Mouse (Mus musculus): ENCODE measurements around the gene 4933427D14Rik. TPM values are rescaled to one million over a fixed set of nuclear protein-coding genes. Genes with fewer than 3 reads are reported as not detected.

The 4933427D14Rik gene
- polyA plus RNA-seq, 1 experiment from 2014 or later, result 14.5 TPM

DNA sequence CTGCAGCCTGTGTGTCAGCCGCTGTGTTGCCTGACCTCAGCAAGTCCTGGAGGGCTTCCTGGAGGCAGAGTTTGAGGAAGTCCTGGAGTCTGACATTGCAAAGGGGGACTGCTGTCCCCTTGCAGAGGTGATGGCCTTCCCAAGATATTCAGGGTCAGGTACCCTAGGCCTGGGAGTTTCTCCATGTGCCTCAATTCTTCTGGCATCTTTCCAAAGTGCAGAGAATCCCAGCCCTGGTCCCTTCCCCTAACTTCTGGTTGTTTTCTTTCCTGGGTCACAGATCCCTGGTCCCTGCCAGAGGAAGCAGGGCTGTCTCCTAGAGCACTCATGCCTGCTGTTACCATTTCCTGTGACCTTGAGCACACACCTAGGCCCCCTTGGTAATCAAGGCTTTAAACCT, 75.6 kb downstream of the 4933427D14Rik start:
- no peak overlapping the region for H3K9ac ChIP-seq (ENCODE audit: low read length)
- no peak overlapping the region for H3K27ac ChIP-seq (ENCODE audit: low read depth, low read length)
- H3K4me3 ChIP-seq (ENCODE audit: low read depth, low read length), result no peak overlapping the region
- WGBS, result 88% methylated on average over 1 of the region's 1 CpGs
- H3K4me2 ChIP-seq (ENCODE audit: low read depth), result no peak overlapping the region
- peaks cover 6% of the 10 kb centered on the region; the same call in 1 of the 2 replicates for H3K4me1 ChIP-seq (ENCODE audit: control insufficient read depth, insufficient read depth, low read length)
- ATAC-seq (ENCODE audit: insufficient read depth, low FRiP score, low TSS enrichment) (no peak), DNase-seq (ENCODE audit: low spot score) (no peak)
- peaks cover 33% of the 10 kb centered on the region for H3K27me3 ChIP-seq (ENCODE audit: control insufficient read depth, insufficient read depth, low read length)
- H3K36me3 ChIP-seq (ENCODE audit: control insufficient read depth, insufficient read depth, low read length), result no peaks in the 10 kb centered on the region
- H3K9me3 ChIP-seq (ENCODE audit: control insufficient read depth, low read length), result no peaks in the 10 kb centered on the region

DNA sequence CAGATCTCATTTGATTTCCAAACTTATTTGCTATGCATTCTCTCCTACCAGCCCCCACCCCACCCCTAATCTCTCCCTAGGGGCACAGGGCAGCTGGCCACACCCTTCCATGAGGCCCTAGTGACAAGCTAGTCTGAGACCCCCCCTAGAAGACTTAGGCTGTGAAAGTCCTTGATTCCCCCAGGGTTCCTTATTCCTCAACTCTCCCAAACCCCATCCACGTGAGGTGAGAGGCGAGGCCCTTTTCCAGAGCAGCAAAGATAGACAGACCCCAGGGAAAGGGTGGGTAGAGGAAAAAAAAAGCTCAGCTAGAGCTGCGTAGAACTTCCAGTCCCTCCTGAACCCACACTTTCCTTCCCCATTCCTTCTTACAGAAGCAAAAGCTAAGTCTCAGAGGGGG, 76.4 kb downstream of the 4933427D14Rik start:
- H3K9me3 ChIP-seq (ENCODE audit: control insufficient read depth, low read length), result no peaks in the 10 kb centered on the region
- WGBS, result 82% methylated on average over 3 of the region's 3 CpGs
- no peak overlapping the region for H3K9ac ChIP-seq (ENCODE audit: low read length)
- peaks cover 25% of the 10 kb centered on the region for H3K27me3 ChIP-seq (ENCODE audit: control insufficient read depth, insufficient read depth, low read length)
- H3K4me1 ChIP-seq (ENCODE audit: control insufficient read depth, insufficient read depth, low read length), result peaks cover 6% of the 10 kb centered on the region; the same call in 1 of the 2 replicates
- H3K27ac ChIP-seq (ENCODE audit: low read depth, low read length), result no peak overlapping the region
- H3K36me3 ChIP-seq (ENCODE audit: control insufficient read depth, insufficient read depth, low read length), result no peaks in the 10 kb centered on the region
- no peak overlapping the region for H3K4me2 ChIP-seq (ENCODE audit: low read depth)
- DNase-seq (ENCODE audit: low spot score), result no peak
- no peak for ATAC-seq (ENCODE audit: insufficient read depth, low FRiP score, low TSS enrichment)
- no peak overlapping the region for H3K4me3 ChIP-seq (ENCODE audit: low read depth, low read length)

DNA sequence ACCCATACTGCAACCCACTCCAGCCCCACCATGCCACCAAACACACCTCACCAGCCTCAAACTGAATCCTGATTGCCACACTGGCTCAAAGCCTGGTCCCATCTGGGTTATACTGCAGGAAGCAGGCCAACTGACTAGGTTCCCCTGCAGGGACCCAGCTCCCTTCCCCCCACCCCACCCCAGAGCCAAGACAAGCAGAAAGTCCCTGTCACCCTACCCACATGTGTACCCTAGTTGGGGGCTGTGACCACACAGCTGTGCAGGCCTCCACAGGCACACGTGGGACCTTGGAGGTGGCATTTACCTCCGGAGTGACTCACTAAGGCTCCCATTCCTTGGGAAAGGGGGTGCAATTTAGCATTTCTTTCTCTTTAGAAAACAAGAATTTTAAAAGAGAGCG, 76.8 kb downstream of the 4933427D14Rik start:
- Histone ChIP-seq H3K27ac (ENCODE audit: low read depth, low read length) (no peak overlapping the region), H3K9me3 (ENCODE audit: control insufficient read depth, low read length) (no peaks in the 10 kb centered on the region), H3K4me1 (ENCODE audit: control insufficient read depth, insufficient read depth, low read length) (peaks cover 6% of the 10 kb centered on the region; the same call in 1 of the 2 replicates), H3K4me2 (ENCODE audit: low read depth) (no peak overlapping the region), H3K27me3 (ENCODE audit: control insufficient read depth, insufficient read depth, low read length) (peaks cover 21% of the 10 kb centered on the region), H3K4me3 (ENCODE audit: low read depth, low read length) (no peak overlapping the region), H3K36me3 (ENCODE audit: control insufficient read depth, insufficient read depth, low read length) (no peaks in the 10 kb centered on the region), H3K9ac (ENCODE audit: low read length) (no peak overlapping the region)
- DNase-seq (ENCODE audit: low spot score) (no peak), ATAC-seq (ENCODE audit: insufficient read depth, low FRiP score, low TSS enrichment) (no peak)
- WGBS, result 69% methylated on average over 3 of the region's 3 CpGs

DNA sequence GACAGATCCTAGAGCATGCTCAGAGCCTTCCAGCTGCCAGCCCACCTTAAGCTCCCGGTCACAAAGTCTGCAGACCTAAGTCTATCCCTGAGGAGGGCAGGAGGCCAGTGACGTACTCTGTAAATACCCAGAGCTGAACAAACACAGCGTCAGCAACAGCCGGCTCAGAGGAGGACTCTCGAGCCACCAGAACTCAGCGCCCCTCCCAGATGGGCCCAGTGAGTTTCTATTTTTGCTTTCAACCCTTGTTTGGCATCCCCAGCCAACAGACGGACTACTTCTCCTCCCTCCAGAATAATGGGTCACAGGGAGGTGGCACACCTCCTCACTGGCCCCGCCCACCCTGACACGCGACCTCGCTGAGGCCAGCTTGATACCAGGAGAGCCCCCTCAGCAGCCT, 77.2 kb downstream of the 4933427D14Rik start:
- no peak overlapping the region for H3K4me3 ChIP-seq (ENCODE audit: low read depth, low read length)
- H3K9me3 ChIP-seq (ENCODE audit: control insufficient read depth, low read length), result no peaks in the 10 kb centered on the region
- no peak for ATAC-seq (ENCODE audit: insufficient read depth, low FRiP score, low TSS enrichment)
- no peak overlapping the region for H3K27ac ChIP-seq (ENCODE audit: low read depth, low read length)
- no peaks in the 10 kb centered on the region for H3K36me3 ChIP-seq (ENCODE audit: control insufficient read depth, insufficient read depth, low read length)
- peaks cover 17% of the 10 kb centered on the region for H3K27me3 ChIP-seq (ENCODE audit: control insufficient read depth, insufficient read depth, low read length)
- WGBS, result 17% methylated on average over 11 of the region's 11 CpGs
- no peak for DNase-seq (ENCODE audit: low spot score)
- no peak overlapping the region for H3K4me2 ChIP-seq (ENCODE audit: low read depth)
- H3K9ac ChIP-seq (ENCODE audit: low read length), result no peak overlapping the region
- peaks cover 1% of the 10 kb centered on the region; the same call in 1 of the 2 replicates for H3K4me1 ChIP-seq (ENCODE audit: control insufficient read depth, insufficient read depth, low read length)

DNA sequence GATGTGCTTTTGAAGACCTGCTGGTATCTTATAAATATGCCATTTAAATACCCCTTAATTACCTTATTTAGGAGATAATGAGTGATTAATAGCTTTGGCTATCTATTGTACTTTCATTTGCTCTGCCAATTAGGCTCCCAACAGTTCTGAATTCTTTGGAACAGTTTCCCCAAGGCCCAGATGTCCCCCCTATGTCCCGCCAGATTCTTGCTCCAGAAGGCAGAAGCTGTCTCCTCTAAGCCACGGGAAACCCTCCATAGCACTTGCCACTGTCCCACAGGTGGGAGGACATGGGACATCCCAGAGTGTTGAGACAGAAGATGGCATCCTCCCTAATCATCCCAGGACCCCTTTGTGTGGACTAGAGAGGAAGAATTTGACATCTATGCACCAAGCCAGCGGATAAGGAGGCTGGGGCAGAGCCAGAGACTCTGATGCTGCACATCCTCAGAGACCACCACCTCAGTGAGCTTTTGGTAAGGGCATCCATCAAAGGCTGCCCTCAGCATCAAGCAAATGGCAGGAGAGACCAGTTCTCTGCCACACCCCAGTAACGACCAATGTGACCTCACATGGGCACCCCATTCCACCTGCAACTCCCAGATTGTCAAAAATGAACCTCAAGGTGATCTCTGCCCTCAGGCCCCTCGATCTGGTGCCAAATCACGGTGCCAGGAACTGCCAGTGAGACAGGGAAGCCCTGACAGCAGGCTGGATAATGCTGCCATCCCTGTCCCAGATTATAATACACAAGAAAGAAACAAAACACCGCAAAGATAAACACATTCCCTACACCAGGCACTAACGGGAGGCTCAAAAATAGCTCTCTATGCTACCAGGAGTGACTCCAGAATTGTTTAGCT, 78.0 kb downstream of the 4933427D14Rik start:
- no peak for ATAC-seq (ENCODE audit: insufficient read depth, low FRiP score, low TSS enrichment)
- Histone ChIP-seq H3K9ac (ENCODE audit: low read length) (no peak overlapping the region), H3K4me3 (ENCODE audit: low read depth, low read length) (no peak overlapping the region), H3K4me1 (ENCODE audit: control insufficient read depth, insufficient read depth, low read length) (no peaks in the 10 kb centered on the region), H3K27me3 (ENCODE audit: control insufficient read depth, insufficient read depth, low read length) (peaks cover 9% of the 10 kb centered on the region), H3K4me2 (ENCODE audit: low read depth) (no peak overlapping the region), H3K36me3 (ENCODE audit: control insufficient read depth, insufficient read depth, low read length) (no peaks in the 10 kb centered on the region), H3K9me3 (ENCODE audit: control insufficient read depth, low read length) (no peaks in the 10 kb centered on the region), H3K27ac (ENCODE audit: low read depth, low read length) (no peak overlapping the region)
- 80% methylated on average over 8 of the region's 8 CpGs for WGBS
- no peak for DNase-seq (ENCODE audit: low spot score)

DNA sequence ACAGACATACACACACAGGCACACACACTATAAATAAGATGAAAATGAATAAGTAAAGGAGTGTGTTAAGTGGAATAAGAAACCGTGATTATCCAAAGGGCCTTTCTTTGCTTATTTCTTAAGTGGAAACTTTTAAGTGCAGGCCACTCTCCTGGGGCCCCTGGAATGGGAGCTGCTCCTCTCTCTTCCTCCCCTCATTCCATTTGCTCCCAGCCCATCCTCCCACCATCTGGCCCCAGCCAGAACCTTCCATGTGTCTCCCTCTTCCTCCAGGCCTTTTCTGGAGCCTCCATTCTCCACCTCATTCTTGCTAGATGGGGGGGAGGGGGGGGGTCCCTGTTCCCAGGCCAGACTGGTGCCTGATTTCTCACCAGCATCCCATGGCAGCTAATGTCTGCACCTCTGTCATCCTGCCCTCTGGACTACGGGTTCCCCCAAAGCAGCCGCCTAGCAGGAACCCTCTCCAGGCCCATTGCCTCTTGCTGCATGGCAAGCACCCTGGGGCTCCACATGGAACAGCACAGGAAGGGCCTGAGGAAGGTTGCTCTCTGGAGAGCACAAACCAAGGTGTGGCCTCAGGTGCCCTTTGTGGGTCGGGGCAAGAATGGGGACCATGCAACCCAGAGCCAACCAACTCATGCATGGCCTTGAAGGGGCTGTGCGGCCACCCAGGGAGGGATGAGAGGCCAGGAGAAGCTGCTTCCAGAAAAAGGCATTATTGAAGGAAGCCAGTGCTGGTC, 79.6 kb downstream of the 4933427D14Rik start:
- H3K9ac ChIP-seq (ENCODE audit: low read length), result no peak overlapping the region
- 83% methylated on average over 5 of the region's 5 CpGs for WGBS
- H3K4me2 ChIP-seq (ENCODE audit: low read depth), result no peak overlapping the region
- H3K4me3 ChIP-seq (ENCODE audit: low read depth, low read length), result no peak overlapping the region
- no peaks in the 10 kb centered on the region for H3K4me1 ChIP-seq (ENCODE audit: control insufficient read depth, insufficient read depth, low read length)
- no peak for DNase-seq (ENCODE audit: low spot score)
- no peak for ATAC-seq (ENCODE audit: insufficient read depth, low FRiP score, low TSS enrichment)
- no peak overlapping the region for H3K27ac ChIP-seq (ENCODE audit: low read depth, low read length)
- H3K36me3 ChIP-seq (ENCODE audit: control insufficient read depth, insufficient read depth, low read length), result no peaks in the 10 kb centered on the region
- no peaks in the 10 kb centered on the region for H3K9me3 ChIP-seq (ENCODE audit: control insufficient read depth, low read length)
- H3K27me3 ChIP-seq (ENCODE audit: control insufficient read depth, insufficient read depth, low read length), result 0 out of 2 replicates have a peak, but pooled peaks cover 2% of the 10 kb centered on the region

DNA sequence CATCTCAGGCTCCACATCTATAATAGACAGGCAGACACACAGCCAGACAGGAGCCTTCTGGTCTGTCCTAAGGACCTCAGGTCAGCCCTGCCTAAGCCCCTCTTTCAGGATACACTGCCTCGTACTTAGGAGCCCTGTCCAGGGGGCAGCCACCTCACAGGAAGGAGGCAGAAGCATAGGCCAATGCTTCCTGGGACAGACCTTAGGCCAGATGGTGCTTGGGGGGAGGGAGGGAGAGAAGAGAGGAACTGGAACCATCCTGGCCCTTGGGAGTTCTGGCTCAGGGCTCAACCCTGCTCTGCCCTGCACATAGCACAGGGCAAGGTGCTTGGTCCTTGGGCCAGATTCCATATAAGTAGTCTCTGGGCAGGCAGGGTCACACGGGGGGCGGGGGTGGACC, 81.5 kb downstream of the 4933427D14Rik start:
- DNase-seq (ENCODE audit: low spot score) (no peak), ATAC-seq (ENCODE audit: insufficient read depth, low FRiP score, low TSS enrichment) (no peak)
- no peaks in the 10 kb centered on the region for H3K27me3 ChIP-seq (ENCODE audit: control insufficient read depth, insufficient read depth, low read length)
- no peaks in the 10 kb centered on the region for H3K4me1 ChIP-seq (ENCODE audit: control insufficient read depth, insufficient read depth, low read length)
- no peaks in the 10 kb centered on the region for H3K36me3 ChIP-seq (ENCODE audit: control insufficient read depth, insufficient read depth, low read length)
- WGBS, result 71% methylated on average over 3 of the region's 3 CpGs
- H3K4me2 ChIP-seq (ENCODE audit: low read depth), result no peak overlapping the region
- H3K9ac ChIP-seq (ENCODE audit: low read length), result no peak overlapping the region
- H3K27ac ChIP-seq (ENCODE audit: low read depth, low read length), result no peak overlapping the region
- H3K4me3 ChIP-seq (ENCODE audit: low read depth, low read length), result no peak overlapping the region
- no peaks in the 10 kb centered on the region for H3K9me3 ChIP-seq (ENCODE audit: control insufficient read depth, low read length)

DNA sequence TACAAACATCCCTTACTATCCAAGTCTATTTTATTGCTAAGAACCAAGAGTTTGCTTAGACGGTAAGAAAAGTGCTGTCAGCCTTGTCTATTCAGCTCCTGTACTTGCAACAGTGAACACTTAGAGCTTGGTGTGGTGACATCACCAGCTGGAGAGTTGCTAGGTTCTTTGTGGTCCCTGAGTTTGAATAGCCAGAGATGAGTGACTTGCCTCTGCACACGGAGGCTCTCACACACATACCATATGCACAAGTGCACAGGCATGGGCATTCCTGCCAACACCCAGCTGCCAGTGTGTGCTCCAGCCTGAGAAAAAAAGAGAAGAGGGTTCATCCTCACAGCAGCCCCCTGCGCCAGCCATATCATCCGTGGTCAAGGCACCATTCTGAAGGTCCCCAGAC, 83.7 kb downstream of the 4933427D14Rik start:
- Histone ChIP-seq H3K4me2 (ENCODE audit: low read depth) (no peak overlapping the region), H3K9ac (ENCODE audit: low read length) (no peak overlapping the region), H3K27me3 (ENCODE audit: control insufficient read depth, insufficient read depth, low read length) (no peaks in the 10 kb centered on the region), H3K27ac (ENCODE audit: low read depth, low read length) (no peak overlapping the region), H3K4me3 (ENCODE audit: low read depth, low read length) (no peak overlapping the region), H3K36me3 (ENCODE audit: control insufficient read depth, insufficient read depth, low read length) (no peaks in the 10 kb centered on the region), H3K9me3 (ENCODE audit: control insufficient read depth, low read length) (no peaks in the 10 kb centered on the region), H3K4me1 (ENCODE audit: control insufficient read depth, insufficient read depth, low read length) (no peaks in the 10 kb centered on the region)
- DNase-seq (ENCODE audit: low spot score) (no peak), ATAC-seq (ENCODE audit: insufficient read depth, low FRiP score, low TSS enrichment) (no peak)
- 78% methylated on average over 4 of the region's 4 CpGs for WGBS

All from neural tube, embryonic 11.5 days (tissue).